15 mouse cellular contexts compared by ENCODE assay signal in the genomic region with DNA sequence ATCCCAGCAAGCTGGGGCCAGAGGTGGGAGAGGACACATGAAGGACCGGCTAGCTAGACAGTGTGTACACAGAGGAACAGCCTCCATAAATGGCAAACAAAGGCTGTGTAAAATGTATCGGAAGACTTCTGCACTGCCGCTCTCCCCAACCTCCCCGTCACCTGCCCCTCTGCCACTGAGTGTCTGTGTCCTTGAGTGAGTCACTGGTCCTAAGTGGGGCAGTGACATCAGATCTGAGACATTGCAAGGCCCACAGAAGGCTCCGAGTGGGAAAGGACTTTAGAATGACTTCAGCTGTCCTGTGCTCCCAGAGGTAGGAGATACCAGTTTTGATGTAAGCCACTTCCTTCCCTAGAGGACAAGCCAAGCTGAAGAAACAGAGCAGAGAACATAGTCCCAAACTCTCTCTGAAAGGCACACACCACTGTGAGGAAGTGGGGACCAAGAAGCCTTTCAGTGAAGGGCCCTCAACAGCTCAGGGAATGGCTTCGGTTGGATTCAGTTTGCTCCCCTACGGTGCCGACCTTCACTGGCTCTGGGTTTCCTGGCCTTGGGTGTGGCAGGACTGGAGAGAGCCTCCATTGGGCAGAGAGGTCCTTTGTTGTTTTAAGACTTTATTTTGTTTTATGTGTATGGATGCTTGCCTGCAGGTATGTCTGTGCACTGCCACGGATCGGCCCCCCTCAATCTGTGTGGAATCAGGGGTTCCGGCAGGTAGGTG. TPM values are rescaled to one million over a fixed set of nuclear protein-coding genes. Genes with fewer than 3 reads are reported as not detected.
"Had no signal": no experiment of that assay in that cellular context is flagged by ENCODE, and none has a peak within 500 bp of the region (broad histone marks: within the 10 kb centered on the region; RNA-seq: fewer than 3 reads in every experiment).

No protein-coding gene starts in this region.

- H3K4me3 ChIP-seq: limb, embryonic 15.5 days; liver, embryonic 12.5 days; midbrain, embryonic 12.5 days; stomach, embryonic 15.5 days had no signal

- H3K36me3 ChIP-seq: limb, embryonic 15.5 days; liver, embryonic 12.5 days; midbrain, embryonic 12.5 days; stomach, embryonic 15.5 days had no signal

- H3K27ac ChIP-seq: limb, embryonic 15.5 days; liver, embryonic 12.5 days; midbrain, embryonic 12.5 days; stomach, embryonic 15.5 days had no signal

- DNase-seq: kidney, postnatal 25 days; layer of hippocampus, adult 9-11 months; layer of hippocampus, postnatal 36 days; lung, embryonic 14.5 days; lung, postnatal 10 days; lung, postnatal 4 days; right cerebral cortex, postnatal 14 days; thymus, adult 2 months; thymus, postnatal 25 days had no signal

- ATAC-seq: liver, embryonic 12.5 days; midbrain, embryonic 16.5 days had no signal

- H3K4me2 ChIP-seq: limb, embryonic 15.5 days; liver, embryonic 12.5 days; lung, embryonic 14.5 days; midbrain, embryonic 12.5 days; stomach, embryonic 15.5 days had no signal

- H3K9me3 ChIP-seq: limb, embryonic 15.5 days; liver, embryonic 12.5 days; midbrain, embryonic 12.5 days; stomach, embryonic 15.5 days had no signal

- H3K9ac ChIP-seq: limb, embryonic 15.5 days; liver, embryonic 12.5 days; lung, embryonic 14.5 days; midbrain, embryonic 12.5 days; stomach, embryonic 15.5 days had no signal

- H3K27me3 ChIP-seq: limb, embryonic 15.5 days; midbrain, embryonic 12.5 days; stomach, embryonic 15.5 days had no signal

RNA-seq across cellular contexts. Expression of a gene that starts 37.8 kb away (rescaled TPM):
- total RNA-seq: megakaryocyte-erythroid progenitor cell, adult 5-6 weeks had no signal
- polyA plus RNA-seq: lung, embryonic 14.5 days had no signal
